Mouse (Mus musculus) liver, embryonic 15.5 days (tissue): ENCODE data around the gene Ptprm. TPM values are rescaled to one million over a fixed set of nuclear protein-coding genes. Genes with fewer than 3 reads are reported as not detected.

Experiments
- ATAC-seq: fragments of 200-750 bp; cut with Nextera tagmentation; 2 replicates; pipeline ENCODE4 v1.8.0; 2017; ENCODE audit warnings: moderate number of reproducible peaks, mild to moderate bottlenecking, moderate library complexity; ENCODE audit not compliant: insufficient read depth
- H3K27ac ChIP-seq: fragments of 300-500 bp; sonication (generic); replicated peaks from 2 replicates; pipeline ENCODE4 v1.5.1; 2015; ENCODE audit warnings: mild to moderate bottlenecking, inconsistent platforms
- H3K27me3 ChIP-seq: fragments of 300-500 bp; sonication (generic); 2 replicates; pipeline ENCODE4 v1.6.1; 2015; ENCODE audit warnings: mild to moderate bottlenecking, inconsistent platforms
- H3K36me3 ChIP-seq: fragments of 300-500 bp; sonication (generic); replicated peaks from 2 replicates; pipeline ENCODE4 v1.6.1; 2015; ENCODE audit warnings: moderate library complexity, mild to moderate bottlenecking, inconsistent platforms
- H3K4me1 ChIP-seq: fragments of 300-500 bp; sonication (generic); replicated peaks from 2 replicates; pipeline ENCODE4 v1.6.1; 2015; ENCODE audit warnings: inconsistent platforms
- H3K4me2 ChIP-seq: fragments of 300-500 bp; sonication (generic); 2 replicates; pipeline ENCODE4 v1.6.1; 2015; ENCODE audit warnings: moderate library complexity, mild to moderate bottlenecking, inconsistent platforms
- H3K4me3 ChIP-seq: fragments of 300-500 bp; sonication (generic); replicated peaks from 2 replicates; pipeline ENCODE4 v1.5.1; 2015; ENCODE audit warnings: mild to moderate bottlenecking, inconsistent platforms
- H3K9ac ChIP-seq: fragments of 300-500 bp; sonication (generic); 2 replicates; pipeline ENCODE4 v1.6.1; 2015; ENCODE audit warnings: moderate library complexity, mild to moderate bottlenecking, inconsistent platforms
- H3K9me3 ChIP-seq: fragments of 300-500 bp; sonication (generic); replicated peaks from 2 replicates; pipeline ENCODE4 v1.6.1; 2016; ENCODE audit warnings: inconsistent platforms
- WGBS: fragments of 180-500 bp; shearing (Covaris S2); methylation state at CpG from one replicate; pipeline ENCODE4 v1.1.7; 2015; ENCODE audit warnings: mixed read lengths; ENCODE audit not compliant: insufficient replicate concordance; 5-methylcytosine and 5-hydroxymethylcytosine counted together
- polyA plus RNA-seq: library from polyadenylated mRNA; unstranded; fragments of >200 nt; fragmentation: Nextera tagmentation; extraction: Ambion mirVana; gene quantifications from 2 replicates; pipeline ENCODE4 v1.2.1, GENCODE M21; 2015

Ptprm gene
- polyA plus RNA-seq, 1 experiment from 2014 or later, result 1.4 TPM

- Histone ChIP-seq H3K4me1 (no peaks in the 10 kb centered on the region; the same call in 1 of the 2 replicates), H3K9me3 (no peaks in the 10 kb centered on the region), H3K27me3 (no peaks in the 10 kb centered on the region), H3K4me2 (0 out of 2 replicates have a peak overlapping the region, but pooled peaks have one; percentile 15), H3K36me3 (no peaks in the 10 kb centered on the region), H3K9ac (no peak overlapping the region), H3K4me3 (no peak overlapping the region), H3K27ac (0 out of 2 replicates have a peak overlapping the region, but pooled peaks have one; percentile 14)
- ATAC-seq, result no peak
- 40% methylated on average over 4 of the region's 4 CpGs for WGBS
These were observed 643.7 kb downstream of the Ptprm start for GRCm38 (mm10) chr17:66710568-66710967.

- WGBS, result 73% methylated on average over 4 of the region's 4 CpGs
- ATAC-seq, result no peak
These were observed 645.5 kb downstream of the Ptprm start for GRCm38 (mm10) chr17:66708748-66709147.

GRCm38 (mm10) chr17:66707684-66708083 is 646.6 kb downstream of the Ptprm start:
- 25% methylated on average over 8 of the region's 8 CpGs for WGBS
- H3K4me2 ChIP-seq, result no peak overlapping the region
- no peak overlapping the region for H3K9ac ChIP-seq
- H3K4me3 ChIP-seq, result no peak overlapping the region
- H3K9me3 ChIP-seq, result no peaks in the 10 kb centered on the region
- no peaks in the 10 kb centered on the region for H3K27me3 ChIP-seq
- no peaks in the 10 kb centered on the region; the same call in 1 of the 2 replicates for H3K4me1 ChIP-seq
- no peaks in the 10 kb centered on the region for H3K36me3 ChIP-seq
- ATAC-seq, result peak; percentile 49; the same call in 1 of the 2 replicates
- no peak overlapping the region for H3K27ac ChIP-seq

More at GRCm38 (mm10) chr17:66708748-66709147, 645.5 kb downstream of the Ptprm start:
- Histone ChIP-seq H3K9ac (no peak overlapping the region), H3K9me3 (no peaks in the 10 kb centered on the region), H3K36me3 (no peaks in the 10 kb centered on the region), H3K27me3 (no peaks in the 10 kb centered on the region), H3K27ac (no peak overlapping the region), H3K4me3 (no peak overlapping the region), H3K4me2 (no peak overlapping the region), H3K4me1 (no peaks in the 10 kb centered on the region; the same call in 1 of the 2 replicates)

- Histone ChIP-seq H3K4me3 (no peak overlapping the region), H3K4me1 (no peaks in the 10 kb centered on the region), H3K9me3 (no peaks in the 10 kb centered on the region), H3K27ac (no peak overlapping the region), H3K27me3 (no peaks in the 10 kb centered on the region), H3K9ac (no peak overlapping the region), H3K4me2 (no peak overlapping the region), H3K36me3 (no peaks in the 10 kb centered on the region)
- 47% methylated on average over 11 of the region's 11 CpGs for whole genome bisulfite sequencing
- no peak for ATAC-seq
These were observed 652.7 kb downstream of the Ptprm start for GRCm38 (mm10) chr17:66701358-66702184.

- WGBS, result 60% methylated on average over 5 of the region's 5 CpGs
- H3K9ac ChIP-seq, result no peak overlapping the region
- no peaks in the 10 kb centered on the region for H3K9me3 ChIP-seq
- H3K4me1 ChIP-seq, result no peaks in the 10 kb centered on the region
- no peaks in the 10 kb centered on the region for H3K27me3 ChIP-seq
- H3K4me2 ChIP-seq, result no peak overlapping the region
- no peaks in the 10 kb centered on the region for H3K36me3 ChIP-seq
- no peak overlapping the region for H3K4me3 ChIP-seq
- no peak for ATAC-seq
- no peak overlapping the region for H3K27ac ChIP-seq
These were observed 654.4 kb downstream of the Ptprm start for GRCm38 (mm10) chr17:66699896-66700295.

- Histone ChIP-seq H3K9me3 (no peaks in the 10 kb centered on the region), H3K36me3 (no peaks in the 10 kb centered on the region), H3K9ac (no peak overlapping the region), H3K4me3 (no peak overlapping the region), H3K4me2 (no peak overlapping the region), H3K27me3 (no peaks in the 10 kb centered on the region), H3K4me1 (no peaks in the 10 kb centered on the region), H3K27ac (no peak overlapping the region)
- no peak for ATAC-seq
- WGBS, result 79% methylated on average over 12 of the region's 12 CpGs
These were observed 656.6 kb downstream of the Ptprm start for GRCm38 (mm10) chr17:66697650-66698049.

- Histone ChIP-seq H3K27me3 (no peaks in the 10 kb centered on the region), H3K9ac (no peak overlapping the region), H3K9me3 (no peaks in the 10 kb centered on the region), H3K36me3 (no peaks in the 10 kb centered on the region), H3K4me1 (no peaks in the 10 kb centered on the region), H3K4me2 (no peak overlapping the region), H3K4me3 (no peak overlapping the region), H3K27ac (no peak overlapping the region)
- no peak for ATAC-seq
- WGBS, result 45% methylated on average over 10 of the region's 10 CpGs
These were observed 657.6 kb downstream of the Ptprm start for GRCm38 (mm10) chr17:66696531-66697172.

- no peaks in the 10 kb centered on the region for H3K36me3 ChIP-seq
- no peak overlapping the region for H3K9ac ChIP-seq
- no peaks in the 10 kb centered on the region for H3K4me1 ChIP-seq
- no peak overlapping the region for H3K4me3 ChIP-seq
- WGBS, result 47% methylated on average over 4 of the region's 4 CpGs
- H3K9me3 ChIP-seq, result no peaks in the 10 kb centered on the region
- H3K27ac ChIP-seq, result no peak overlapping the region
- no peak for ATAC-seq
- H3K4me2 ChIP-seq, result no peak overlapping the region
- H3K27me3 ChIP-seq, result no peaks in the 10 kb centered on the region
These were observed 659.9 kb downstream of the Ptprm start for GRCm38 (mm10) chr17:66694326-66694725.

GRCm38 (mm10) chr17:66693676-66694304 is 660.5 kb downstream of the Ptprm start:
- Histone ChIP-seq H3K9me3 (no peaks in the 10 kb centered on the region), H3K9ac (no peak overlapping the region), H3K27ac (no peak overlapping the region), H3K4me2 (no peak overlapping the region), H3K36me3 (no peaks in the 10 kb centered on the region), H3K27me3 (no peaks in the 10 kb centered on the region), H3K4me3 (no peak overlapping the region), H3K4me1 (no peaks in the 10 kb centered on the region)
- no peak for ATAC-seq
- WGBS, result 61% methylated on average over 21 of the region's 21 CpGs

- 76% methylated on average over 16 of the region's 16 CpGs for WGBS
- Histone ChIP-seq H3K9ac (no peak overlapping the region), H3K36me3 (no peaks in the 10 kb centered on the region), H3K4me1 (no peaks in the 10 kb centered on the region), H3K27ac (no peak overlapping the region), H3K4me2 (no peak overlapping the region), H3K9me3 (no peaks in the 10 kb centered on the region), H3K4me3 (no peak overlapping the region), H3K27me3 (no peaks in the 10 kb centered on the region)
- ATAC-seq, result no peak
These were observed 661.1 kb downstream of the Ptprm start for GRCm38 (mm10) chr17:66692941-66693675.
